Mouse (Mus musculus): ENCODE measurements around the gene Slc35e2.
"Not testable (repeated sequence)": the region's sequence is repeated elsewhere in the genome, so short reads cannot be mapped to it uniquely, and the experiment has no call there.

Slc35e2 gene

GRCm38 (mm10) chr4:155601091-155601996 is at the start of gene Slc35e2:
TSS of gene Slc35e2 (plus strand) at chr4:155601416.
- DNase-seq (ENCODE audit: low read depth in 1 of 2, low spot score in 2 of 2), result peak; percentile 80 to 96

GRCm38 (mm10) chr4:155552917-155553532 is 48.2 kb upstream of the Slc35e2 start:
- DNase-seq (ENCODE audit: low read depth in 1 of 2, low spot score in 2 of 2), result no peak

- no peak for DNase-seq (ENCODE audit: low read depth in 1 of 2, low spot score in 2 of 2)
Observed at GRCm38 (mm10) chr4:155554880-155555279, 46.3 kb upstream of the Slc35e2 start.

GRCm38 (mm10) chr4:155555464-155555863 is 45.8 kb upstream of the Slc35e2 start:
- DNase-seq (ENCODE audit: low read depth in 1 of 2, low spot score in 2 of 2), result no peak

- DNase-seq (ENCODE audit: low read depth in 1 of 2, low spot score in 2 of 2), result no peak
Observed at GRCm38 (mm10) chr4:155559454-155559853, 41.8 kb upstream of the Slc35e2 start.

- no peak for DNase-seq (ENCODE audit: low read depth in 1 of 2, low spot score in 2 of 2)
Observed at GRCm38 (mm10) chr4:155560932-155561331, 40.3 kb upstream of the Slc35e2 start.

- DNase-seq (ENCODE audit: low read depth in 1 of 2, low spot score in 2 of 2), result peak; percentile 69 to 81
Observed at GRCm38 (mm10) chr4:155561661-155562442, 39.4 kb upstream of the Slc35e2 start, which contains the start of gene Nadk. TSS of gene Nadk (plus strand) at chr4:155562378.

GRCm38 (mm10) chr4:155562725-155563399 is 38.4 kb upstream of the Slc35e2 start:
- DNase-seq (ENCODE audit: low read depth in 1 of 2, low spot score in 2 of 2), result peak in 1 of 2 experiments; percentile 36

- peak; percentile 91 to 97 for DNase-seq (ENCODE audit: low read depth in 1 of 2, low spot score in 2 of 2)
Observed at GRCm38 (mm10) chr4:155563400-155564231, 37.6 kb upstream of the Slc35e2 start.

GRCm38 (mm10) chr4:155564315-155565069 is 36.7 kb upstream of the Slc35e2 start:
- no peak for DNase-seq (ENCODE audit: low read depth in 1 of 2, low spot score in 2 of 2)

GRCm38 (mm10) chr4:155566555-155566954 is 34.7 kb upstream of the Slc35e2 start:
- DNase-seq (ENCODE audit: low read depth in 1 of 2, low spot score in 2 of 2), result no peak

GRCm38 (mm10) chr4:155568170-155568569 is 33.0 kb upstream of the Slc35e2 start:
- no peak for DNase-seq (ENCODE audit: low read depth in 1 of 2, low spot score in 2 of 2)

- DNase-seq (ENCODE audit: low read depth in 1 of 2, low spot score in 2 of 2), result no peak
Observed at GRCm38 (mm10) chr4:155568632-155569370, 32.4 kb upstream of the Slc35e2 start.

- no peak for DNase-seq (ENCODE audit: low read depth in 1 of 2, low spot score in 2 of 2)
Observed at GRCm38 (mm10) chr4:155569818-155570217, 31.4 kb upstream of the Slc35e2 start.

- not testable (repeated sequence) for DNase-seq (ENCODE audit: low read depth in 1 of 2, low spot score in 2 of 2)
Observed at GRCm38 (mm10) chr4:155570315-155570714, 30.9 kb upstream of the Slc35e2 start.

- DNase-seq (ENCODE audit: low read depth in 1 of 2, low spot score in 2 of 2), result peak in 1 of 2 experiments; percentile 31
Observed at GRCm38 (mm10) chr4:155571442-155571841, 29.8 kb upstream of the Slc35e2 start.

GRCm38 (mm10) chr4:155573155-155573554 is 28.1 kb upstream of the Slc35e2 start:
- DNase-seq (ENCODE audit: low read depth in 1 of 2, low spot score in 2 of 2), result no peak

GRCm38 (mm10) chr4:155573876-155574275 is 27.3 kb upstream of the Slc35e2 start:
- DNase-seq (ENCODE audit: low read depth in 1 of 2, low spot score in 2 of 2), result no peak

Data from monocyte, adult 2 months (primary cell).